Mouse (Mus musculus) intestine, embryonic 15.5 days (tissue): ENCODE data around the gene Mansc1. TPM values are rescaled to one million over a fixed set of nuclear protein-coding genes. Genes with fewer than 3 reads are reported as not detected.
"Not testable (repeated sequence)": the region's sequence is repeated elsewhere in the genome, so short reads cannot be mapped to it uniquely, and the experiment has no call there.

Experiments used
- ATAC-seq: fragments of 200-750 bp; cut with Nextera tagmentation; 2 replicates; pipeline ENCODE4 v1.8.0; 2017; ENCODE audit warnings: moderate TSS enrichment, moderate library complexity
- H3K27ac ChIP-seq: fragments of 300-500 bp; sonication (generic); 2 replicates; pipeline ENCODE4 v1.5.1; 2015; ENCODE audit warnings: mild to moderate bottlenecking, inconsistent platforms
- H3K27me3 ChIP-seq: fragments of 300-500 bp; sonication (generic); replicated peaks from 2 replicates; pipeline ENCODE4 v1.6.1; 2015; ENCODE audit warnings: inconsistent platforms
- H3K36me3 ChIP-seq: fragments of 300-500 bp; sonication (generic); 2 replicates; pipeline ENCODE4 v1.6.1; 2015; ENCODE audit warnings: inconsistent platforms
- H3K4me1 ChIP-seq: fragments of 300-500 bp; sonication (generic); replicated peaks from 2 replicates; pipeline ENCODE4 v1.6.1; 2015; ENCODE audit warnings: inconsistent platforms
- H3K4me2 ChIP-seq: fragments of 300-500 bp; sonication (generic); replicated peaks from 2 replicates; pipeline ENCODE4 v1.6.1; 2015; ENCODE audit warnings: mild to moderate bottlenecking, inconsistent platforms
- H3K4me3 ChIP-seq: fragments of 300-500 bp; sonication (generic); replicated peaks from 2 replicates; pipeline ENCODE4 v1.5.1; 2015; ENCODE audit warnings: inconsistent platforms
- H3K9ac ChIP-seq: fragments of 300-500 bp; sonication (generic); 2 replicates; pipeline ENCODE4 v1.6.1; 2015; ENCODE audit warnings: inconsistent platforms
- H3K9me3 ChIP-seq: fragments of 300-500 bp; sonication (generic); 2 replicates; pipeline ENCODE4 v1.6.1; 2016; ENCODE audit warnings: inconsistent platforms
- WGBS: fragments of 180-500 bp; shearing (Covaris S2); methylation state at CpG from one replicate; pipeline ENCODE4 v1.1.7; 2015; 5-methylcytosine and 5-hydroxymethylcytosine counted together
- polyA plus RNA-seq: library from polyadenylated mRNA; unstranded; fragments of >200 nt; fragmentation: Nextera tagmentation; extraction: Ambion mirVana; gene quantifications from 2 replicates; pipeline ENCODE4 v1.2.1, GENCODE M21; 2015

Mansc1 gene
- 6.4 and 6.9 TPM in 2 replicates for polyA plus RNA-seq

DNA sequence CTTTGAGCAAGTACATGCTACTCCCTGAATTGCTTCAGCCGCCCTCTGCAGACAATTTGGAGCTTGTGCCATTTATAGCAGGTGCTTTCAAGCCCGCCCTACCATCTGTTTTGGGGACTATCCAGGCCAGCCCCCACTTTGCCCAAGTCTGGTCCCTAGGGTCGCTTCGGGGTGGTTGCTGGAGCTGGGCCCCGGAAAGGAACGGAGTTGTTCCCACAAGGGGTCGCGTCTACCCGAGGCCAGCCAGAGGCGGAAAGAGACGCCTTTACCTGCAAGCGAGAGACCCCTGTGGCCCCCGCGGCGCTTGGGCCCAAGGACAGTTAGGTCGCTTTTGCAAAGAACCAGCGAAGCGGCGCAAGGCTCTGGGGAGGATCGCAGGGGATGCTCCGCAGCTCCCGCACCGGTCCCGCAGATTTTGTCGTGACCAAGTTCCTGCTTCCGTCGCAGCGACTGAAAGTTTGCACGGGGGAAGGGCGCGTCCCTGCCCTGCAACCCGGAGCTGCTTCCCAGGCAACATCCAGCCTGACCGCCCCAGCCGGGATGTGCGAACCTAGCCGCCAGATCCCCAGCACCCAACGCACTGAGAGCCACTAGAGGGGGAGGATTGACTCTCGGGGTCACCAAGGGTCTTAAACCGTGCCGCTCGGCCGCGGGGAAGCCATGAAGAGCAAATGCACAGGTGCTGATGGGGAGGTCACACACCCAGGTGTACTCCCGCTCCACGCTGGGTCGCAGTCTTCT is at the start of gene Mansc1:
Mansc1 (minus strand) TSS at position 542 of the 741 bp plus-strand sequence.
- peak; percentile 74 for ATAC-seq
- no peaks in the 10 kb centered on the region for H3K36me3 ChIP-seq
- H3K9ac ChIP-seq, result peak within 1 kb of the TSS; percentile 67
- H3K27me3 ChIP-seq, result no peaks in the 10 kb centered on the region
- H3K4me1 ChIP-seq, result peaks cover 7% of the 10 kb centered on the region; the same call in 1 of the 2 replicates
- H3K27ac ChIP-seq, result peak within 1 kb of the TSS; percentile 57
- H3K4me2 ChIP-seq, result peak within 1 kb of the TSS; percentile 88
- H3K9me3 ChIP-seq, result no peaks in the 10 kb centered on the region
- WGBS, result 1% methylated on average over 46 of the region's 46 CpGs
- H3K4me3 ChIP-seq, result peak within 1 kb of the TSS; percentile 57

DNA sequence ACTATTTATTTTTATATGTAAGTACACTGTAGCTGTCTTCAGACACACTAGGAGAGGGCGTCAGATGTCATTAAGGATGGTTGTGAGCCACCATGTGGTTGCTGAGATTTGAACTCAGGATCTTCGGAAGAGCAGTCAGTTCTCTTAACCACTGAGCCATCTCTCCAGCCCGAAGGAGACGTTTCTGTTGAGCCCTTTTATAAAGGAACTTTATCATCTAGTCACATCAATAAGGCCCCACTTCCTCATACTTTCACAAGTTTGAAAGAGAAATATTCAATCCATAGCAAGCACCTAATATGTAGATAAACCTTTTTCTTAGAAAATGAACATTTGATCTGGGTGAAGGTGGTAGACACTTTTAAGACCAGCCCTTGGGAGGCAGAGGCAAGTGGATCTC is 47.0 kb upstream of the Mansc1 start:
- not testable (repeated sequence) for H3K9ac ChIP-seq, H3K4me2 ChIP-seq, H3K4me3 ChIP-seq, H3K36me3 ChIP-seq, H3K4me1 ChIP-seq, H3K27ac ChIP-seq, H3K9me3 ChIP-seq, H3K27me3 ChIP-seq, ATAC-seq
- WGBS, result 80% methylated on average over 4 of the region's 4 CpGs

DNA sequence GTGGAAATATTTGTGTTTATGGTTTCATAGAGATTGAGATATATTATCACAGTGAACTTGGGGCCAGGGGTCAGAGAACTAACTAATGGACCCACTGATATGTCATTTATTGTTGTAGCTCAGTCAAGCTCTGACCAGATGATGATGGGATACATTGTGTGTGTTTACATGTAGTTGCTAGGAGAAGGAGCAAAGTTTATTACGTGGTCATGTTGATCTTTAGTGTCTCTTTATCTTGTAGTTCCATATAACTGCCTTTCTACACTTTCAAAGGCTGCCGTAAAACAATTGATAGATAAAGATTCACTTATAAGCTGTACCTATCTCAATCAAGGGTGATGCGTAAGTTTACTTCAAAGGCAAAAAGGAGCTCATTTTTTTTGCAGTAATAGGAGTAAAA is 45.7 kb upstream of the Mansc1 start:
- Histone ChIP-seq H3K36me3 (no peaks in the 10 kb centered on the region), H3K4me3 (no peak overlapping the region), H3K4me2 (no peak overlapping the region), H3K9me3 (no peaks in the 10 kb centered on the region), H3K4me1 (no peaks in the 10 kb centered on the region), H3K27me3 (no peaks in the 10 kb centered on the region), H3K27ac (0 out of 2 replicates have a peak overlapping the region, but pooled peaks have one; percentile 32), H3K9ac (no peak overlapping the region)
- WGBS, result 53% methylated on average over 3 of the region's 3 CpGs
- peak; percentile 96 for ATAC-seq

DNA sequence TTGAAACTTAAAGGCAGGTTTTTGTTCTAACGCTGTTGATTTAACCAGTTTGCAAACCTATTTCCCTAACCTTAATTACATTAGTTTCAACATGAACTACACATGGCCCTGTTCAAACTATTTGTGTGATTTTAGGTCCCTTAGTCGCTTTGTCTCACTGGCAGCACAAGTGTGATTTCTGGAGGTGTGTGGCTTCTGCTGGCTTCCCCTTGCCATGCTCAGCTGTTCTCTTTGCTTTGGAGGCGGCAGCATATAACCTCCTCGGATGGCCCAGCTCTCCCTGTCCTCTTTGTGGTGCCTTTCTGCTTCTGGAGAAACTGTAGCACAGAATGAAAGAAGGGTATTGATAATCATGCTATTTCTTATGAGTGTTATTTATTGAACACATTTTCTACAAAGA is 45.2 kb upstream of the Mansc1 start:
- Histone ChIP-seq H3K27ac (peak overlapping the region; percentile 32; the same call in 1 of the 2 replicates), H3K4me2 (no peak overlapping the region), H3K4me3 (no peak overlapping the region), H3K9me3 (no peaks in the 10 kb centered on the region), H3K36me3 (no peaks in the 10 kb centered on the region), H3K27me3 (no peaks in the 10 kb centered on the region), H3K4me1 (no peaks in the 10 kb centered on the region), H3K9ac (no peak overlapping the region)
- WGBS, result 52% methylated on average over 4 of the region's 4 CpGs
- peak; percentile 41 for ATAC-seq

DNA sequence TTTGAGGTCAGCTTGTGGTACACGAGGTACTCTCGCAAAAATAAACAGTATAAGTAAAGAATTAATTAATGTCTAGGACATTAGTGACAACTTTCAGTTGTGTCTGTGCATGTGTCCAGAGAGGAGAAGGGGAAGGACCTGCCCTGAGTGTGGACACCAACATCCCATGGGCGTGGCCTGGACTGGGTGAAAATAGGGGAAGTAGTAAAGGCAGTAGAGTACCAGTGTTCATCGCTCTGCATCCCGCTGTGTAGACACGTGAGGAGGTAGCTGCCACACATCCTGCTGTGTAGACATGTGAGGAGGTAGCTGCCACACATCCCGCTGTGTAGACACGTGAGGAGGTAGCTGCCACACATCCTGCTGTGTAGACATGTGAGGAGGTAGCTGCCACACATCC is 41.4 kb upstream of the Mansc1 start:
- H3K4me2 ChIP-seq, H3K4me1 ChIP-seq, H3K9ac ChIP-seq, H3K9me3 ChIP-seq, H3K27me3 ChIP-seq, H3K4me3 ChIP-seq, ATAC-seq, H3K27ac ChIP-seq, H3K36me3 ChIP-seq: not testable (repeated sequence)
- WGBS, result 85% methylated on average over 8 of the region's 8 CpGs

DNA sequence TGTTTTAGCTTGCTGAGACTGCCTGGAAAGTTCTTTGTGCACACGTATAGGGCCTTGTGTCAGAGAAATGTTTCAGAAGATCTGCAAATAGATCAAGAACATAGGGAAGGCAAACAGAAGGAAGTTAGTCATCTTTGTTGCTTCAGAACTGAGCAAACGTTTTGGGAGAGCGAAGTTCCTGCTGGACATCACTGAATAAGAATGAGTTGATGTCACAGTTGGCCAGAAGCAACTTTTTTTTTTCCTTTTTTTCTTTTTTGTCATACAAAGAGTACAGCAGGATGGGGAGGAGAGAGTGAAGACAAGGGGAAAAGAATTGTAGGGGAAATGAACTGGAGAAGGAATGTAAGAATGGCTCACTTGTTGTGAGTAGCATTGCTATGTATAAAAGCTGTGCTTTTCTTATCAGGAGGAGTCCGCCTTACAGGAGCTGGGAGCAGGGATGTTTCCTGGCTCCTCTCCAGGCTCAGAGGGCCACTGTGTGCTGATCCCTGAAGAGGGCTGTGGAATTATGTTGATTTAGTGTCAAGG is 38.7 kb upstream of the Mansc1 start:
- peak; percentile 64 for ATAC-seq
- Histone ChIP-seq H3K4me2 (no peak overlapping the region), H3K4me3 (no peak overlapping the region), H3K27ac (0 out of 2 replicates have a peak overlapping the region, but pooled peaks have one; percentile 17), H3K9ac (no peak overlapping the region), H3K4me1 (peaks cover 8% of the 10 kb centered on the region), H3K27me3 (no peaks in the 10 kb centered on the region), H3K9me3 (no peaks in the 10 kb centered on the region), H3K36me3 (no peaks in the 10 kb centered on the region)
- WGBS, result 27% methylated on average over 4 of the region's 4 CpGs

DNA sequence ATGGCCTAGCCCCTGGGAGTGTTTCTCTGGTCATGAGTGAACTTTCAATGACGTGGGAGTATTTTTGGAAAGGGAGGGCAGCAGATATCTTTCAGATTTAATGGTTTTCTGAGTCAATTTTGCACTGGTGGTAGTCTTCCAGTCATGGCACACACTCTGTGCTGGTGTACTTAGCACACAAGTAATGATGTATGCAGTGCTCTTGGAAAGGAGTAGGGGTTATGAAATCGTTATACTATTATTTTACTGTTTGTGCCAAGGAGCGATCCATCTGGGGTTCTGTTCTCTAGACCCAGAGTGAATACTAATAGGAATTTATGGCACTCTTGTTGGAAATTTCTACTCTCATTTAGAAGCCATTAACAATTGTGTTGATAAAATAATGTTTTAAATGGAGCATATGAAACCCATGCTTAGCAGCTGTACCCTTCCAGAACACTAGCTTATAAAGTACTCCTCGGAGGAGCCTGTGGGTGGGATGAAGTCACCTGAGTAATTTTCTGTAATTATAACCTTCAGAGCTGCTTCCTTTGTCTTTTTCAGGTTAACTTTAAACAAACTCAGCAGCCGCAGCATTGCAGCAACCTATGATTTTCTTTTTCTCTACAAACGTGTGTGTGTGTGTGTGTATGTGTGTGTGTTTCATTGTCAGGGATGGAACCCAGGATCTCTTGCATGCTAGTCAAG is 37.0 kb upstream of the Mansc1 start:
- no peak for ATAC-seq
- Histone ChIP-seq H3K27me3 (no peaks in the 10 kb centered on the region), H3K36me3 (no peaks in the 10 kb centered on the region), H3K9ac (no peak overlapping the region), H3K4me3 (no peak overlapping the region), H3K9me3 (no peaks in the 10 kb centered on the region), H3K4me2 (no peak overlapping the region), H3K4me1 (peaks cover 8% of the 10 kb centered on the region), H3K27ac (no peak overlapping the region)
- 73% methylated on average over 6 of the region's 6 CpGs for WGBS

DNA sequence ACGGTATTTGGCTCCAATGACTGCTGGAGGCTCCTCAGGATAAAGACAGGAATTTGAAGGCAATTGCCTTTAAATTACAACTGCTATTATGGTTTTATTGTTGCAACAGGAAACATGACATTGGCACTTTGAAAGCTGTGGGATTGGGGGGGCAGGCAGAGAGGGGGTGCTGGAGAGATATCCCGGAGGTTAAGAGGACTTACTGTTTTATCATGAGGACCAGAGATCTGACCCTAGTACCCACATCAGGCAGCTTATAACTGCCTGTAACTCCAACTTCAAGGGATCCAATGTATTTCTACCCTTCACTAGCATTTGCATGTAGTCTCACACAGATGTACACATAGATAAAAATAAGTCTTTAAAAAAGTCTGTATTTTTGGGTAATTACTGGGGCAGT is 36.2 kb upstream of the Mansc1 start:
- H3K27ac ChIP-seq, result no peak overlapping the region
- no peak for ATAC-seq

DNA sequence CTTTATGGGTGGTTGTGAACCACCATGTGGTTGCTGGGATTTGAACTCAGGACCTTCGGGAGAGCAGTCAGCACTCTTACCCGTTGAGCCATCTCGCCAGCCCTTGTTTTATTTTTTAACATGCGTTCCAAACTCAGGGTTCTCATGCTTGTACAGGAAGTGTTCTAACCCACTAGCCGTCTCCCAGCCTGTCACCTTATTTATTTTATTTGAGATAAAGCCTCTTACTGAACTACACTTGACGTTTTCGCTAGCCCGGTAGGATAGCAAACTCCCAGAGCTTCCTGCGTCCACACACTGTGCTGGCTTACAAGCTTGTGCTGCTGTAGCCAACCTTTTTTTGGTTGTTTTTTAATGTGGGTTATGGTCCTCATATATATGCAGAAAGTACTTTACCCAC is 33.5 kb upstream of the Mansc1 start:
- Histone ChIP-seq H3K9me3 (no peaks in the 10 kb centered on the region), H3K4me2 (no peak overlapping the region), H3K4me1 (0 out of 2 replicates have a peak, but pooled peaks cover 3% of the 10 kb centered on the region), H3K27me3 (no peaks in the 10 kb centered on the region), H3K9ac (no peak overlapping the region), H3K36me3 (no peaks in the 10 kb centered on the region), H3K27ac (no peak overlapping the region), H3K4me3 (no peak overlapping the region)
- WGBS, result 68% methylated on average over 9 of the region's 9 CpGs
- no peak for ATAC-seq

More for the DNA sequence above, 36.2 kb upstream of the Mansc1 start:
- no peaks in the 10 kb centered on the region for H3K9me3 ChIP-seq
- no peak overlapping the region for H3K4me3 ChIP-seq
- peaks cover 8% of the 10 kb centered on the region for H3K4me1 ChIP-seq
- no peak overlapping the region for H3K4me2 ChIP-seq
- 66% methylated on average over 2 of the region's 2 CpGs for WGBS
- H3K36me3 ChIP-seq, result no peaks in the 10 kb centered on the region
- H3K9ac ChIP-seq, result no peak overlapping the region
- H3K27me3 ChIP-seq, result no peaks in the 10 kb centered on the region

DNA sequence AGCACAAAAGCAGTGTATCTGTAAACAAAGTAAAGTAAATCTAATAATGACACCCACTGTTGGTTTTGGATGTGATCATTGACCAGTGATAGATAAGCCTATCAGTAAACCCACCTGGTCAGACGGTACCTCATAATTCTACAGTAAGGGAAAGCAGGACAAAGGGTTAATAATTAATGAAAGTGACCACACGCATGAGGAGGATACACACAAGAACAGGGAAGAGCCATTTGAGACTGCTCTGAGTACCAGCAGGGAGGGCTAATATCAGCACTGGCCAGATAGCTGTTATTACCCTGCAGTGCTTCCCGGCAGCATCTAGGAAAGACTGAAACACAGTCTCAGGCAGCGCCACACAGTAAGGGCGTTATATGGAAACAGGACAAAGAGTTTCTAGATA is 32.3 kb upstream of the Mansc1 start:
- peak; percentile 76 for ATAC-seq
- WGBS, result 47% methylated on average over 5 of the region's 5 CpGs
- Histone ChIP-seq H3K27me3 (no peaks in the 10 kb centered on the region), H3K9me3 (no peaks in the 10 kb centered on the region), H3K9ac (no peak overlapping the region), H3K4me3 (no peak overlapping the region), H3K27ac (no peak overlapping the region), H3K4me2 (no peak overlapping the region), H3K4me1 (0 out of 2 replicates have a peak, but pooled peaks cover 3% of the 10 kb centered on the region), H3K36me3 (no peaks in the 10 kb centered on the region)

DNA sequence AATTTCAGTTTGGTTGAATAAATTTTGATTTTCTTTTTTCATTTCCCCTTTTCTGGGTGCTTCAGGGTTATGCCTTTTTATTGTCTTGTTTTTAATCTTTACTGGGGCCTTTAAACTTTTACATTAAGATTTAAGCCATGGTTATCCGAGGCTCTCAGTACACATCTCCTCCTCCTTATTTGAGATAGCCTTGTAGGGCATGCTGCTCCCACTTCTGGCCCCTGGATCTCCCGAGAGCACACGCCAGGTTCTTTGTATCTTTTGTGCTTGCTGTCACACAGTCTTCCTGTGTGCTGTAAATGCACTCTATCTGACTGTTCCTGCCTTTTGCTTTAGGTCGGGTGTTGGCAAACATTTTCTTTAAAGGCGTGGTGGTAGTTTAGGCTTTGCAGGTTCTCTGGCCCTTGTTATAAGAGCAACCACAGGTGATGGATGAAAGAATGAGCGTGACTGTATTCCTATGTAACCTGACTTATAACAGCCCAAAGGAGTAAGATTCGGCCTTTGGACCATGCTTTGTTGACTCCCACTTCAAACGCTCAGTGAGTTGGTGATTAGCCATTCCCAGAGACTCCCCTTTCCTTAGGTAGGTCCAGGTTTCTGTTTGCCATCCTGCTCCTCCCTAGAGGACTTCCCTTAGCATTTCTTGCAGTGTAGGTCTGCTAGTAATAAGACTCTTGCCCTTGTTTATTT is 28.6 kb upstream of the Mansc1 start:
- ATAC-seq, result peak; percentile 81
- 56% methylated on average over 8 of the region's 8 CpGs for WGBS

More for the DNA sequence above, 28.6 kb upstream of the Mansc1 start:
- H3K27ac ChIP-seq, result peak overlapping the region; percentile 51
- no peak overlapping the region for H3K9ac ChIP-seq
- H3K4me3 ChIP-seq, result no peak overlapping the region
- H3K36me3 ChIP-seq, result no peaks in the 10 kb centered on the region
- no peak overlapping the region; the same call in 1 of the 2 replicates for H3K4me2 ChIP-seq
- no peaks in the 10 kb centered on the region for H3K9me3 ChIP-seq
- no peaks in the 10 kb centered on the region for H3K4me1 ChIP-seq
- H3K27me3 ChIP-seq, result no peaks in the 10 kb centered on the region
